8 mouse cellular contexts compared by ENCODE assay signal in the genomic region with DNA sequence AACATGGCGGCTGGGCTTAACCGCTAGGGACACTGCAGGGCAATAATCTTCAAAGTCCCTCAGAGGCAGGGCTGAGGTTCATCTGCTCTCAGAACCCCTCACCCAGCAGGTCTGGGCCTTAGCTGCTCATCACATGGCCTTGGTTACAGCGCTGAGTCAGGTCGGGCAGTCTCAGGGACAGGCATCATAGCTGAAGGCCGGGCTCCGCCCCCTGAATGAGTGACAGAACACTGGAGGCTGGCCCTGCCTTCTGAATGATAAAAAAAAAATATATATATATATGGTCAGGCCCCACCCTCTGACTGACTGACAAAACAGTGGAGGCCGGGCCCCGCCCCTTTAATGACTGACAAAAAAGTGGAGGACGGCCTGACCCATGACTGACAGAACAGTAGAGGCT. TPM values are rescaled to one million over a fixed set of nuclear protein-coding genes. Genes with fewer than 3 reads are reported as not detected.
A peak's percentile ranks its signal among the peaks of the same experiment; 100 is the strongest.
DNase-seq lines count a peak whose midpoint lies in the region; ATAC-seq and TF ChIP-seq lines count a peak whose summit lies in the region.

No protein-coding gene starts in this region.

- no peak for DNase-seq in lung, postnatal 0 days (ENCODE audit: low spot score)
- DNase-seq in lung, adult 18-20 months: no peak
- no peak for DNase-seq in kidney, postnatal 36 days

- TF ChIP-seq EP300 in lung, postnatal 0 days (IDR thresholded peaks at IDR 0.05): no peak

- TF ChIP-seq CTCF in lung, postnatal 0 days (IDR thresholded peaks at IDR 0.05): no peak

- H3K27ac ChIP-seq in lung, postnatal 0 days (ENCODE audit: low read length): no peak overlapping the region
- peak overlapping the region; percentile 45 for H3K27ac ChIP-seq in intestine, embryonic 15.5 days
- no peak overlapping the region for H3K27ac ChIP-seq in midbrain, embryonic 15.5 days

- H3K27me3 ChIP-seq in erythroblast, embryonic 14.5 days (ENCODE audit: control insufficient read depth): peaks cover 4% of the 10 kb centered on the region; the same call in 1 of the 2 replicates
- H3K27me3 ChIP-seq in lung, postnatal 0 days (replicated peaks; ENCODE audit: insufficient read depth, low read length): no peaks in the 10 kb centered on the region
- no peaks in the 10 kb centered on the region for H3K27me3 ChIP-seq in intestine, embryonic 15.5 days (replicated peaks)
- no peaks in the 10 kb centered on the region for H3K27me3 ChIP-seq in midbrain, embryonic 15.5 days (replicated peaks)

- no peak overlapping the region for H3K4me2 ChIP-seq in lung, postnatal 0 days (replicated peaks; ENCODE audit: low read depth, low read length)
- H3K4me2 ChIP-seq in intestine, embryonic 15.5 days (replicated peaks): peak overlapping the region; percentile 14; the same call in 1 of the 2 replicates
- no peak overlapping the region for H3K4me2 ChIP-seq in midbrain, embryonic 15.5 days

- WGBS in lung, postnatal 0 days: 43% methylated on average over 9 of the region's 9 CpGs
- WGBS in intestine, embryonic 15.5 days: 28% methylated on average over 9 of the region's 9 CpGs
- 40% methylated on average over 9 of the region's 9 CpGs for WGBS in midbrain, embryonic 15.5 days

- no peak overlapping the region for H3K9ac ChIP-seq in lung, postnatal 0 days (replicated peaks; ENCODE audit: low read depth)
- no peak overlapping the region for H3K9ac ChIP-seq in intestine, embryonic 15.5 days
- H3K9ac ChIP-seq in midbrain, embryonic 15.5 days: no peak overlapping the region

- no peaks in the 10 kb centered on the region for H3K9me3 ChIP-seq in erythroblast, embryonic 14.5 days (ENCODE audit: control insufficient read depth, low read length)
- H3K9me3 ChIP-seq in lung, postnatal 0 days (ENCODE audit: low read length): no peaks in the 10 kb centered on the region
- H3K9me3 ChIP-seq in intestine, embryonic 15.5 days: no peaks in the 10 kb centered on the region
- no peaks in the 10 kb centered on the region for H3K9me3 ChIP-seq in midbrain, embryonic 15.5 days

- no peaks in the 10 kb centered on the region; the same call in 1 of the 2 replicates for H3K36me3 ChIP-seq in erythroblast, embryonic 14.5 days (ENCODE audit: control insufficient read depth)
- H3K36me3 ChIP-seq in lung, postnatal 0 days (ENCODE audit: insufficient read depth, low read length): no peaks in the 10 kb centered on the region
- no peaks in the 10 kb centered on the region for H3K36me3 ChIP-seq in intestine, embryonic 15.5 days
- no peaks in the 10 kb centered on the region for H3K36me3 ChIP-seq in midbrain, embryonic 15.5 days (replicated peaks)

- H3K4me3 ChIP-seq in erythroblast, embryonic 14.5 days (replicated peaks): peak overlapping the region; percentile 12
- H3K4me3 ChIP-seq in lung, postnatal 0 days (ENCODE audit: low read depth, low read length): no peak overlapping the region
- no peak overlapping the region for H3K4me3 ChIP-seq in intestine, embryonic 15.5 days (replicated peaks)
- H3K4me3 ChIP-seq in midbrain, embryonic 15.5 days: no peak overlapping the region

- ATAC-seq in erythroblast, adult 5-6 weeks (replicated peaks; ENCODE audit: low FRiP score, poor library complexity, severe bottlenecking): no peak
- peak; percentile 46 for ATAC-seq in lung, postnatal 0 days
- peak; percentile 73 for ATAC-seq in intestine, embryonic 15.5 days
- peak; percentile 28 for ATAC-seq in midbrain, embryonic 15.5 days (replicated peaks)
- ATAC-seq in activated CD4-positive, CD25-positive, alpha-beta regulatory T cell, adult 4 months: no peak

- peaks cover 27% of the 10 kb centered on the region for H3K4me1 ChIP-seq in erythroblast, embryonic 14.5 days (ENCODE audit: control insufficient read depth)
- peaks cover 8% of the 10 kb centered on the region; the same call in 1 of the 2 replicates for H3K4me1 ChIP-seq in lung, postnatal 0 days (ENCODE audit: insufficient read depth, low read depth, low read length)
- peaks cover 51% of the 10 kb centered on the region for H3K4me1 ChIP-seq in intestine, embryonic 15.5 days (replicated peaks)
- H3K4me1 ChIP-seq in midbrain, embryonic 15.5 days: peaks cover 22% of the 10 kb centered on the region

RNA-seq across cellular contexts. Expression of a gene that starts 56.6 kb away (rescaled TPM):
- 0.01 and 0.02 TPM in 2 replicates for polyA plus RNA-seq in erythroblast, embryonic 14.5 days (2012)
- total RNA-seq in erythroblast, adult 5-6 weeks (2015; ENCODE audit: low replicate concordance): 0.42 and 1.2 TPM in 2 replicates
- 0.28 and 0.85 TPM in 2 replicates for total RNA-seq in erythroblast, adult 5-6 weeks (2017; ENCODE audit: low replicate concordance)
- 6.3 and 6.9 TPM in 2 replicates for polyA plus RNA-seq in lung, postnatal 0 days (2015; fragmentation: Nextera tagmentation; extraction: Ambion mirVana)
- polyA plus RNA-seq in intestine, embryonic 15.5 days (2015; fragmentation: Nextera tagmentation; extraction: Ambion mirVana): 10.0 and 10.7 TPM in 2 replicates
- polyA plus RNA-seq in midbrain, embryonic 15.5 days (2015; fragmentation: Nextera tagmentation; extraction: Ambion mirVana): 3.9 TPM in 2 replicates
- polyA plus RNA-seq in activated CD4-positive, CD25-positive, alpha-beta regulatory T cell, adult 4 months (2017; shearing (Covaris generic)): under 1 TPM; 0.24 to 0.60 TPM

Comparison
In these comparisons a context has a peak if more than half of its experiments do, and no peak if none do; other contexts are left out.
1. ATAC-seq: peak in lung, postnatal 0 days (single experiment), intestine, embryonic 15.5 days (single experiment) and midbrain, embryonic 15.5 days (single experiment); none in erythroblast, adult 5-6 weeks (single experiment) and activated CD4-positive, CD25-positive, alpha-beta regulatory T cell, adult 4 months (single experiment).